Mouse (Mus musculus) embryo, embryonic 10 days (tissue): ENCODE measurements at regions not wholly inside any gene's neighbourhood (a gene's known extent, or its start where the extent isn't known, plus 50 kb on each side); places are given as distances from the start of the nearest gene placed in this dataset.
"Not testable (repeated sequence)": the region's sequence is repeated elsewhere in the genome, so short reads cannot be mapped to it uniquely, and the experiment has no call there.

Experiments
- DNase-seq: peaks from one replicate; pipeline ENCODE4 v3.0.0-alpha.2; 2015; ENCODE audit warnings: low spot score

- DNase-seq: no peak
Observed at GRCm38 (mm10) chr4:94406922-94407321, 149.4 kb upstream of the Gm10306 start.

- DNase-seq: no peak
Observed at GRCm38 (mm10) chr4:94407503-94407902, 148.8 kb upstream of the Gm10306 start.

- no peak for DNase-seq
Observed at GRCm38 (mm10) chr4:94412661-94413060, 143.7 kb upstream of the Gm10306 start.

- not testable (repeated sequence) for DNase-seq
Observed at GRCm38 (mm10) chr4:94425525-94425924, 130.8 kb upstream of the Gm10306 start.

DNA sequence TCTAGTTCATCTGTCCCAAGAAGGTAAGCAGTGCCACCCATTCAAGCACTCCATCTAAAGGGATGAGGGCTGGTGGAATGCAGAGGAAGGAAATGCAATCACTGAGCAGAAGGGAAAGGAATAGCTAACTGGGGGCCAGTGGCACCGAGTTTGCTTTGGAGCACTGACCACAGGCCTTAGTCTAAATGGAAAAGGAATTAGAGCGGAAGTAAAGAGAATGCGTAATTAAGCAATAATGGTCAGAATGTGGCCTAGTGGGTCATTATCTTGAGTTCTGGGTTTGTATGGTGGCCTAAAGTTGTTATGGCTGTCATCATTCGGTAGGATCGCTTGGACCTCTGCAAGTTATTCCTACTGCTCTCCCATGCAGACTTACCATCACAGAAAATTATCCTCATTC is 128.8 kb upstream of the Gm10306 start:
- DNase-seq: no peak

DNA sequence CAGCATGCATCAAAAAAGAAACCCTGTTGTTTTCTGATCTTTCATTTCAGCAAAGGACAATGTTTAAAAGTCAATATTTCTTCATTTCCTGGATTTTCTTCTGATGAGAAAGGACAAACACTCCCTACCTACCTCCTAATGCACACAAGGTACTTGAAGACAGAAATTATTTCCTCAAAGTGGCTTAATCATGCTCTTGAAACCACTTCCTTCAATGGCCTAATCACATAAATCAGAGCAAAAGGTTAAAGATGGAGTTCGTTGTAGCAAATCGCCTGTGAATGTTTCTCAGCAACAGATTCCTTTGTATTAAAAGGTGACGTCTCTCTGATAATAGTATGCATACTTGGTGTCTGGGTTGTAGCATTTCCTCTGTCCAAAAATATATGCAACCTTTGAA is 124.3 kb upstream of the Gm10306 start:
- no peak for DNase-seq

- DNase-seq: no peak
Observed at GRCm38 (mm10) chr4:94437717-94438435, 118.5 kb upstream of the Gm10306 start.

- no peak for DNase-seq
Observed at GRCm38 (mm10) chr4:94439159-94439836, 117.0 kb upstream of the Gm10306 start.

- no peak for DNase-seq
Observed at GRCm38 (mm10) chr4:94446604-94447003, 109.7 kb upstream of the Gm10306 start.
